Mouse (Mus musculus) limb, embryonic 11.5 days (tissue): ENCODE results near the gene Acp5. TPM values are rescaled to one million over a fixed set of nuclear protein-coding genes. Genes with fewer than 3 reads are reported as not detected.

Source experiments
- ATAC-seq: fragments of 200-750 bp; cut with Nextera tagmentation; 2 replicates; pipeline ENCODE4 v1.8.0; 2017; ENCODE audit warnings: low read depth; ENCODE audit not compliant: insufficient number of reproducible peaks, low FRiP score, low TSS enrichment
- DNase-seq: peaks from one replicate; pipeline ENCODE4 v3.0.0-alpha.2; 2015; ENCODE audit warnings: low spot score
- H3K27ac ChIP-seq: fragments of 300-500 bp; sonication (generic); replicated peaks from 2 replicates; pipeline ENCODE4 v1.5.1; 2014; ENCODE audit warnings: low read depth, mild to moderate bottlenecking, low read length
- H3K27me3 ChIP-seq: fragments of 300-500 bp; sonication (generic); 2 replicates; pipeline ENCODE4 v1.6.1; 2014; ENCODE audit warnings: mild to moderate bottlenecking, low read length, mixed read lengths; ENCODE audit not compliant: control insufficient read depth, insufficient read depth
- H3K36me3 ChIP-seq: fragments of 300-500 bp; sonication (generic); 2 replicates; pipeline ENCODE4 v1.6.1; 2014; ENCODE audit warnings: mild to moderate bottlenecking, low read length, moderate library complexity, mixed read lengths; ENCODE audit not compliant: control insufficient read depth, insufficient read depth
- H3K4me1 ChIP-seq: fragments of 300-500 bp; sonication (generic); 2 replicates; pipeline ENCODE4 v1.6.1; 2014; ENCODE audit warnings: low read length, mixed read lengths; ENCODE audit not compliant: control insufficient read depth, insufficient read depth
- H3K4me2 ChIP-seq: fragments of 300-500 bp; sonication (generic); 2 replicates; pipeline ENCODE4 v1.6.1; 2014; ENCODE audit warnings: low read depth, mild to moderate bottlenecking, moderate library complexity; ENCODE audit not compliant: severe bottlenecking
- H3K4me3 ChIP-seq: fragments of 300-500 bp; sonication (generic); 2 replicates; pipeline ENCODE4 v1.5.1; 2014; ENCODE audit warnings: low read depth, low read length
- H3K9ac ChIP-seq: fragments of 300-500 bp; sonication (generic); 2 replicates; pipeline ENCODE4 v1.6.1; 2014; ENCODE audit warnings: mild to moderate bottlenecking, low read length
- H3K9me3 ChIP-seq: fragments of 300-500 bp; sonication (generic); 2 replicates; pipeline ENCODE4 v1.6.1; 2016; ENCODE audit warnings: low read length; ENCODE audit not compliant: control insufficient read depth
- WGBS: fragments of 180-500 bp; shearing (Covaris S2); extraction: QIAGEN DNeasy Blood & Tissue Kit; methylation state at CpG from one replicate; pipeline ENCODE4 v1.1.7; 2014; 5-methylcytosine and 5-hydroxymethylcytosine counted together
- polyA plus RNA-seq: library from polyadenylated mRNA; unstranded; fragments of >200 nt; fragmentation: Nextera tagmentation; extraction: Ambion mirVana; gene quantifications from 2 replicates; pipeline ENCODE4 v1.2.1, GENCODE M21; 2014

Gene Acp5
- polyA plus RNA-seq, 1 experiment from 2014 or later: 14.2 TPM

- Histone ChIP-seq H3K9ac (no peak overlapping the region), H3K27ac (no peak overlapping the region), H3K27me3 (no peaks in the 10 kb centered on the region), H3K4me1 (no peaks in the 10 kb centered on the region), H3K36me3 (no peaks in the 10 kb centered on the region), H3K9me3 (no peaks in the 10 kb centered on the region), H3K4me3 (no peak overlapping the region), H3K4me2 (no peak overlapping the region)
- DNase-seq (no peak), ATAC-seq (no peak)
- WGBS: 73% methylated on average over 20 of the region's 20 CpGs
Observed at GRCm38 (mm10) chr9:22149426-22150248, 14.1 kb upstream of the Acp5 start.

GRCm38 (mm10) chr9:22144304-22144965, 8.9 kb upstream of the Acp5 start:
- H3K9me3 ChIP-seq: no peaks in the 10 kb centered on the region
- H3K27me3 ChIP-seq: no peaks in the 10 kb centered on the region
- no peak for ATAC-seq
- no peak overlapping the region for H3K27ac ChIP-seq
- DNase-seq: no peak
- H3K9ac ChIP-seq: no peak overlapping the region
- 85% methylated on average over 8 of the region's 8 CpGs for WGBS
- no peaks in the 10 kb centered on the region for H3K36me3 ChIP-seq
- no peak overlapping the region for H3K4me3 ChIP-seq
- no peaks in the 10 kb centered on the region for H3K4me1 ChIP-seq
- no peak overlapping the region for H3K4me2 ChIP-seq

- H3K27ac ChIP-seq: no peak overlapping the region
- no peaks in the 10 kb centered on the region for H3K27me3 ChIP-seq
- H3K9me3 ChIP-seq: no peaks in the 10 kb centered on the region
- 54% methylated on average over 17 of the region's 17 CpGs for WGBS
- H3K4me3 ChIP-seq: no peak overlapping the region
- ATAC-seq: peak; percentile 51; the same call in 1 of the 2 replicates
- H3K9ac ChIP-seq: no peak overlapping the region
- H3K4me2 ChIP-seq: no peak overlapping the region
- no peaks in the 10 kb centered on the region for H3K36me3 ChIP-seq
- no peaks in the 10 kb centered on the region for H3K4me1 ChIP-seq
- DNase-seq: peak; percentile 94
Observed at GRCm38 (mm10) chr9:22143108-22144037, 7.9 kb upstream of the Acp5 start.

- no peak overlapping the region for H3K4me3 ChIP-seq
- no peak for DNase-seq
- H3K27me3 ChIP-seq: no peaks in the 10 kb centered on the region
- H3K27ac ChIP-seq: no peak overlapping the region
- H3K9ac ChIP-seq: no peak overlapping the region
- H3K4me1 ChIP-seq: no peaks in the 10 kb centered on the region
- H3K9me3 ChIP-seq: no peaks in the 10 kb centered on the region
- no peak for ATAC-seq
- WGBS: 89% methylated on average over 5 of the region's 5 CpGs
- H3K36me3 ChIP-seq: no peaks in the 10 kb centered on the region
- H3K4me2 ChIP-seq: no peak overlapping the region
Observed at GRCm38 (mm10) chr9:22139746-22140145, 4.2 kb upstream of the Acp5 start.

- WGBS: 37% methylated on average over 2 of the region's 2 CpGs
- no peak overlapping the region for H3K27ac ChIP-seq
Observed at GRCm38 (mm10) chr9:22138480-22138879, 3.0 kb upstream of the Acp5 start.

GRCm38 (mm10) chr9:22136765-22137547, 1.4 kb upstream of the Acp5 start:
- no peaks in the 10 kb centered on the region for H3K36me3 ChIP-seq
- 4% methylated on average over 23 of the region's 23 CpGs for WGBS
- DNase-seq (peak; percentile 53), ATAC-seq (no peak)
- no peak overlapping the region; the same call in 1 of the 2 replicates for H3K9ac ChIP-seq
- no peak overlapping the region for H3K4me3 ChIP-seq
- H3K27ac ChIP-seq: 0 out of 2 replicates have a peak overlapping the region, but pooled peaks have one; percentile 15
- peaks cover under 1% of the 10 kb centered on the region; the same call in 1 of the 2 replicates for H3K27me3 ChIP-seq
- no peaks in the 10 kb centered on the region for H3K9me3 ChIP-seq
- peak overlapping the region; percentile 8; the same call in 1 of the 2 replicates for H3K4me2 ChIP-seq
- H3K4me1 ChIP-seq: no peaks in the 10 kb centered on the region; the same call in 1 of the 2 replicates

More at GRCm38 (mm10) chr9:22138480-22138879, 3.0 kb upstream of the Acp5 start:
- H3K27me3 ChIP-seq: no peaks in the 10 kb centered on the region
- no peaks in the 10 kb centered on the region for H3K9me3 ChIP-seq
- DNase-seq (peak; percentile 60), ATAC-seq (no peak)
- H3K4me3 ChIP-seq: no peak overlapping the region
- H3K4me2 ChIP-seq: no peak overlapping the region
- no peaks in the 10 kb centered on the region for H3K4me1 ChIP-seq
- no peak overlapping the region for H3K9ac ChIP-seq
- no peaks in the 10 kb centered on the region for H3K36me3 ChIP-seq

GRCm38 (mm10) chr9:22134988-22135643, 395 bp downstream of the Acp5 start:
- Histone ChIP-seq H3K4me2 (no peak overlapping the region), H3K27me3 (peaks cover 2% of the 10 kb centered on the region; the same call in 1 of the 2 replicates), H3K9me3 (no peaks in the 10 kb centered on the region), H3K4me3 (no peak overlapping the region; the same call in 1 of the 2 replicates), H3K36me3 (no peaks in the 10 kb centered on the region), H3K9ac (no peak overlapping the region), H3K4me1 (peaks cover 8% of the 10 kb centered on the region; the same call in 1 of the 2 replicates), H3K27ac (no peak overlapping the region)
- ATAC-seq: no peak
- DNase-seq: no peak
- 82% methylated on average over 9 of the region's 9 CpGs for WGBS
